Mouse (Mus musculus) gastrocnemius, postnatal 25 days (tissue): ENCODE data around the gene Tspan1. TPM values are rescaled to one million over a fixed set of nuclear protein-coding genes. Genes with fewer than 3 reads are reported as not detected.
A peak's percentile ranks its signal among the peaks of the same experiment; 100 is the strongest.

Experiments used
- DNase-seq: peaks from one replicate; pipeline ENCODE4 v3.0.0; 2022
- total RNA-seq, 2 experiments: library from RNA; stranded (reverse); gene quantifications; 1 replicate in 1 of 2; 2 replicates in 1 of 2; pipeline ENCODE4 v1.2.3; 2021

The Tspan1 gene
- total RNA-seq, 2 experiments from 2014 or later, result not detected

DNA sequence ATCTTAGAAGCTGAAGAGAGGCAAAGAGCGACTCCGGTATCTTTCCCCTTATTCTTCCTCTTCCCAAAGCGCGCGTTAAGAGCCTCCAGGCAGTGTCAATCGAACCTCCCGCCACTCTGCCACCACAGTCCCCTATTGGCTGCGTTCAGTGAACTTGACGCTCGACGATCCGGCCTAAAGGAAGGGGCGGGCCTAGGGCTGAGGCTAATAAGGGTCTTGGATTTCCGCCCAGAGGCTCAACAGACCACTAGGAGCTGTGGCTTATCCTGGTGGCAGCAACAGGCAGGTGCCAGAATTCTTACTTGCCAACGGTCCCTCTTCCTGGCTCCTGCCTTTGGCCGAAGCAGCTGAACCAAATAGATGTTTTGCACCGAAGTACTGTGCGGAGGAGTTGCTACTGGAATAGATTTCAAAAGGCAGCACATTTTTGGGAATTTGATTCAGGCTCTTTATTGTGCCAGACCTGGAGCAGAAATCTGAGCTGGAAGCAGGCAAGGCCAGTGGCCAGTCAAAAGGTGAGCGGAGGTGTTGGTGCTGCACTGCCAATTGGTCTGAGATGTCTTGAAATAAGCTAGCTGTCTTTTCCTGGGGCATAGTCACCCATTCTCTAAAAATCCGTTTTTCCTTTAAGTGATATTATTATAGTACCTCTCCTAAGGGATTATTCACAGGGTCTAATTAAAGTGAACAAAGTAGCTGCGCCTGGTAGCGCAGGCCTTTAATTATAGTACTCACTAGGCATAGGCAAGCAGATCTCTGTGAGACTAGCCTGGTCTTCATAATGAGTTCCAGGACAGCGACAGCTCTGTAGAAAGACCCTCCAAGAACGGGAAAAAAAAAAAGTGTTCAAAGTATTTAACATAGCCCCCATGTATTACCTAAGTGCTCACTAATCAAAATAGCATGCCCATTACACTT is 43.5 kb downstream of the Tspan1 start, which contains the start of the genes Rad54l and Pomgnt1:
TSS of gene Rad54l (minus strand) at position 89 of the 918 bp plus-strand sequence.
TSS of gene Pomgnt1 (plus strand) at position 239 of the 918 bp plus-strand sequence.
- peak; percentile 76 for DNase-seq

DNA sequence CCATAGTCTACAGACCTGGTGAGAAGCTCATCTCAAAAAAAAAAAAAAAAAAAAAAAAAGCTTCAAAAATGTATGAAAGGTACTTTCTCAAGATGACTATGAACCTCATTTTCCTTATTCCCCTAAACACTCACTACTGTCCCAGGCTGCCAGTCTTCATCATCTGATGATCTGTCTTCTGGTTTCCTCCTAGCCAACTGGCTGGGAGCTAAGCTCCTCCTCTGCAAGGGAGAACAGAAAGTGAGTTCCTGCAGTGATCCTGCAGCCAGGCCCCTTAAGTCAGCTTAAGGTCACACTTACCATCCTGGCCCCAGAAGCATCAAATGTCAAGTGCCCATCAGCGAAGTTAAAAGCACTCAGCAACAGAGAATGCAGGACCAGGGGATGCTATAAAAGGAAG is 44.6 kb downstream of the Tspan1 start:
- DNase-seq, result no peak

Other genes with a start within 250 kb of the Tspan1 start
- not detected for gene Dmbx1, start 227.7 kb downstream of the Tspan1 start, total RNA-seq
- under 1 TPM; 0.35 to 0.46 TPM for gene Faah, start 149.7 kb downstream of the Tspan1 start, total RNA-seq
- gene Nsun4, start 113.7 kb downstream of the Tspan1 start, total RNA-seq, result 10 to 100 TPM; 15.3 to 16.7 TPM
- 1,000 to 10,000 TPM in 1 of 2 experiments, 100 to 1,000 TPM in 1; 981 to 1,020 TPM for gene Uqcrh, start 92.5 kb downstream of the Tspan1 start, total RNA-seq
- 10 to 100 TPM; 17.8 to 20.3 TPM for gene Lrrc41, start 92.3 kb downstream of the Tspan1 start, total RNA-seq
- gene Rad54l, start 43.9 kb downstream of the Tspan1 start, total RNA-seq, result under 1 TPM; 0.36 to 0.91 TPM
- gene Pomgnt1, start 43.8 kb downstream of the Tspan1 start, total RNA-seq, result 10 to 100 TPM; 48.1 to 48.2 TPM
- gene Lurap1, start 16.3 kb downstream of the Tspan1 start, total RNA-seq, result 1 to 10 TPM; 7.3 to 8.2 TPM
- gene 1700042G07Rik, start 5.8 kb upstream of the Tspan1 start, total RNA-seq, result not detected
- under 1 TPM; 0.29 to 0.82 TPM for gene Gm49337, start 5.8 kb upstream of the Tspan1 start, total RNA-seq
- gene Pik3r3, start 54.0 kb upstream of the Tspan1 start, total RNA-seq, result 1 to 10 TPM; 5.3 to 6.8 TPM